Mouse (Mus musculus) kidney, adult 2 months (tissue): ENCODE measurements at regions not wholly inside any gene's neighbourhood (a gene's known extent, or its start where the extent isn't known, plus 50 kb on each side); places are given as distances from the start of the nearest gene placed in this dataset.

Source experiments
- CTCF ChIP-seq: fragments of 200-500 bp; conservative IDR thresholded peaks from 2 replicates; pipeline ENCODE4 v1.5.1; 2011; ENCODE audit warnings: low read depth, mild to moderate bottlenecking, control low read depth, low read length, moderate library complexity, mixed read lengths; ENCODE audit not compliant: insufficient read depth, insufficient read length
- POLR2A ChIP-seq: fragments of 200-500 bp; IDR thresholded peaks from one replicate; pipeline ENCODE4 v1.6.1; 2011; ENCODE audit warnings: low read depth, low read length, control low read depth

- TF ChIP-seq CTCF (no peak), POLR2A (no peak)
Measured at GRCm38 (mm10) chr17:82437206-82437605, 699.0 kb upstream of the Slc8a1 start.
